Mouse (Mus musculus) embryonic fibroblast, embryonic 13.5 days (primary cell): ENCODE results near the gene Map4k5. TPM values are rescaled to one million over a fixed set of nuclear protein-coding genes. Genes with fewer than 3 reads are reported as not detected.

ENCODE experiments used
- H3K27ac ChIP-seq: 2 replicates; pipeline ENCODE4 v1.5.1; 2012; ENCODE audit warnings: low read length, control low read depth, inconsistent platforms; ENCODE audit not compliant: insufficient read depth
- H3K4me1 ChIP-seq: 2 replicates; pipeline ENCODE4 v1.6.1; 2011; ENCODE audit warnings: low read length; ENCODE audit not compliant: control insufficient read depth, insufficient read depth
- H3K4me3 ChIP-seq: 2 replicates; pipeline ENCODE4 v1.5.1; 2011; ENCODE audit warnings: mild to moderate bottlenecking, control low read depth, low read length; ENCODE audit not compliant: insufficient read depth
- CTCF ChIP-seq: IDR thresholded peaks from 2 replicates; pipeline ENCODE4 v1.5.1; 2011; ENCODE audit warnings: mild to moderate bottlenecking, control low read depth, low read length, moderate library complexity, borderline replicate concordance; ENCODE audit not compliant: insufficient read depth
- POLR2A ChIP-seq: IDR thresholded peaks from 2 replicates; pipeline ENCODE4 v1.6.1; 2011; ENCODE audit warnings: low read depth, mild to moderate bottlenecking, control low read depth, low read length, moderate library complexity
- polyA plus RNA-seq: library from polyadenylated mRNA; stranded (reverse); fragments of >200 nt; gene quantifications from 2 replicates; pipeline ENCODE4 v1.2.4, GENCODE M21; 2011; ENCODE audit warnings: low read depth; ENCODE audit not compliant: missing spikeins, insufficient read length

Map4k5 gene
- polyA plus RNA-seq, 1 experiment, result 74.9 TPM

- no peak overlapping the region for H3K4me3 ChIP-seq
- H3K27ac ChIP-seq, result peak overlapping the region; percentile 89
- no peak for TF ChIP-seq CTCF
- TF ChIP-seq POLR2A, result no peak
- H3K4me1 ChIP-seq, result peaks cover 11% of the 10 kb centered on the region
These were observed 133.6 kb downstream of the Map4k5 start for GRCm38 (mm10) chr12:69759267-69759885.

GRCm38 (mm10) chr12:69758221-69759185 lies 134.5 kb downstream of the Map4k5 start:
- H3K4me1 ChIP-seq, result peaks cover 20% of the 10 kb centered on the region
- peak overlapping the region; percentile 6; the same call in 1 of the 2 replicates for H3K4me3 ChIP-seq
- peak overlapping the region; percentile 89 for H3K27ac ChIP-seq
- TF ChIP-seq POLR2A, result no peak
- TF ChIP-seq CTCF, result no peak

- H3K27ac ChIP-seq, result peak overlapping the region; percentile 82
- H3K4me3 ChIP-seq, result no peak overlapping the region
- H3K4me1 ChIP-seq, result peaks cover 21% of the 10 kb centered on the region
- peak; percentile 65 for TF ChIP-seq CTCF
- TF ChIP-seq POLR2A, result no peak; the same call in 1 of the 2 replicates
These were observed 135.4 kb downstream of the Map4k5 start for GRCm38 (mm10) chr12:69757418-69758141.

- TF ChIP-seq POLR2A (no peak), CTCF (no peak)
- Histone ChIP-seq H3K4me1 (peaks cover 20% of the 10 kb centered on the region), H3K4me3 (no peak overlapping the region), H3K27ac (peak overlapping the region; percentile 56)
These were observed 137.0 kb downstream of the Map4k5 start for GRCm38 (mm10) chr12:69756015-69756414.

GRCm38 (mm10) chr12:69753936-69754335 lies 139.1 kb downstream of the Map4k5 start:
- H3K27ac ChIP-seq, result peak overlapping the region; percentile 84
- H3K4me3 ChIP-seq, result no peak overlapping the region
- H3K4me1 ChIP-seq, result peaks cover 16% of the 10 kb centered on the region
- TF ChIP-seq CTCF (no peak), POLR2A (peak; percentile 24; the same call in 1 of the 2 replicates)

Other genes with a start within 250 kb of the Map4k5 start
- 18.9 and 19.4 TPM in 2 replicates for gene Sos2, start 211.3 kb downstream of the Map4k5 start, polyA plus RNA-seq
- 12.0 and 12.7 TPM in 2 replicates for gene L2hgdh, start 168.3 kb downstream of the Map4k5 start, polyA plus RNA-seq
- gene Atp5s, start 168.2 kb downstream of the Map4k5 start, polyA plus RNA-seq, result 14.8 and 17.0 TPM in 2 replicates
- 2.1 and 4.8 TPM in 2 replicates for gene Cdkl1, start 101.9 kb downstream of the Map4k5 start, polyA plus RNA-seq
- gene Atl1, start 586 bp downstream of the Map4k5 start, polyA plus RNA-seq, result 10.4 and 11.5 TPM in 2 replicates
- 84.2 and 93.9 TPM in 2 replicates for gene Sav1, start 93.8 kb upstream of the Map4k5 start, polyA plus RNA-seq
- 14.0 and 14.2 TPM in 2 replicates for gene Nin, start 220.5 kb upstream of the Map4k5 start, polyA plus RNA-seq